Mouse (Mus musculus) cerebellum, adult 2 months (tissue): ENCODE results near the gene Rpl4.

Experiments
- CTCF ChIP-seq: fragments of 200-500 bp; IDR thresholded peaks from 2 replicates; pipeline ENCODE4 v1.5.1; 2011; ENCODE audit warnings: low read depth, mild to moderate bottlenecking, control low read depth, low read length, moderate library complexity, borderline replicate concordance; ENCODE audit not compliant: insufficient read depth
- POLR2A ChIP-seq: fragments of 200-500 bp; IDR thresholded peaks from 2 replicates; pipeline ENCODE4 v1.6.1; 2011; ENCODE audit warnings: low read length, control low read depth, borderline replicate concordance; ENCODE audit not compliant: insufficient read depth

- TF ChIP-seq CTCF = no peak
- no peak for TF ChIP-seq POLR2A
These were observed 41.3 kb downstream of the Rpl4 start for GRCm38 (mm10) chr9:64214452-64214851.
